Mouse (Mus musculus) MEL (cell line): ENCODE data around the gene Kif26b. TPM values are rescaled to one million over a fixed set of nuclear protein-coding genes. Genes with fewer than 3 reads are reported as not detected.

Source experiments
- DNase-seq: peaks from one replicate; pipeline ENCODE4 v3.0.0; 2011; ENCODE audit warnings: low read depth, low spot score
- H3K27ac ChIP-seq: 2 replicates; pipeline ENCODE4 v1.5.1; 2012; ENCODE audit warnings: low read depth, mild to moderate bottlenecking, control low read depth, low read length, moderate library complexity; ENCODE audit not compliant: control insufficient read depth
- H3K27me3 ChIP-seq, 2 experiments: fragments of 150-350 bp in 1 of 2; sonication (generic) in 1 of 2; 2 replicates each; pipeline ENCODE4 v1.6.1; 2012; ENCODE audit warnings: low read length in 2 of 2, mild to moderate bottlenecking in 2 of 2, improper control_type of control experiment in 1 of 2, moderate library complexity in 1 of 2; ENCODE audit not compliant: insufficient read depth in 2 of 2, control insufficient read depth in 1 of 2
- H3K36me3 ChIP-seq, 2 experiments: 2 replicates each; pipeline ENCODE4 v1.6.1; 2012 to 2014; ENCODE audit warnings: low read length in 2 of 2, improper control_type of control experiment in 1 of 2, inconsistent platforms in 1 of 2, mild to moderate bottlenecking in 1 of 2; ENCODE audit not compliant: insufficient read depth in 2 of 2, control insufficient read depth in 1 of 2
- H3K4me1 ChIP-seq, 2 experiments: fragments of 150-350 bp in 1 of 2; sonication (generic) in 1 of 2; 2 replicates each; pipeline ENCODE4 v1.6.1; 2012; ENCODE audit warnings: low read length in 2 of 2, improper control_type of control experiment in 1 of 2, mild to moderate bottlenecking in 1 of 2; ENCODE audit not compliant: insufficient read depth in 2 of 2, control insufficient read depth in 1 of 2
- H3K4me3 ChIP-seq, 2 experiments: fragments of 150-350 bp in 1 of 2; sonication (generic) in 1 of 2; 2 replicates each; pipeline ENCODE4 v1.5.1; 2012; ENCODE audit warnings: low read depth in 2 of 2, low read length in 2 of 2, mild to moderate bottlenecking in 2 of 2, moderate library complexity in 2 of 2, control low read depth in 1 of 2, improper control_type of control experiment in 1 of 2; ENCODE audit not compliant: control insufficient read depth in 1 of 2, insufficient read depth in 1 of 2
- H3K79me2 ChIP-seq: 2 replicates; pipeline ENCODE4 v1.6.1; 2012; ENCODE audit warnings: mild to moderate bottlenecking, low read length, moderate library complexity; ENCODE audit not compliant: control insufficient read depth, poor library complexity, insufficient read depth
- H3K9ac ChIP-seq: 2 replicates; pipeline ENCODE4 v1.6.1; 2012; ENCODE audit warnings: low read depth, mild to moderate bottlenecking, control low read depth, low read length, moderate library complexity; ENCODE audit not compliant: control insufficient read depth, poor library complexity, severe bottlenecking
- H3K9me3 ChIP-seq: fragments of 150-350 bp; sonication (generic); replicated peaks from 2 replicates; pipeline ENCODE4 v1.6.1; 2012; ENCODE audit warnings: mild to moderate bottlenecking, low read length, improper control_type of control experiment, moderate library complexity; ENCODE audit not compliant: insufficient read depth
- BHLHE40 ChIP-seq: IDR thresholded peaks from 2 replicates; pipeline ENCODE4 v1.6.1; 2012; ENCODE audit warnings: low read depth, mild to moderate bottlenecking, inconsistent platforms, low read length, improper control_type of control experiment, borderline replicate concordance
- CHD1 ChIP-seq: IDR thresholded peaks from 2 replicates; pipeline ENCODE4 v1.6.1; 2012; ENCODE audit warnings: low read depth, mild to moderate bottlenecking, inconsistent platforms, low read length, improper control_type of control experiment
- CHD2 ChIP-seq: IDR thresholded peaks from 2 replicates; pipeline ENCODE4 v1.6.1; 2011; ENCODE audit warnings: low read length, improper control_type of control experiment
- ELF1 ChIP-seq: IDR thresholded peaks from 2 replicates; pipeline ENCODE4 v1.6.1; 2014; ENCODE audit warnings: low read depth, mild to moderate bottlenecking, inconsistent platforms, low read length, improper control_type of control experiment, moderate library complexity
- EP300 ChIP-seq, 2 experiments: IDR thresholded peaks; 2 replicates each; pipeline ENCODE4 v1.6.1; 2011; ENCODE audit warnings: improper control_type of control experiment in 2 of 2, low read length in 2 of 2, low read depth in 1 of 2, mild to moderate bottlenecking in 1 of 2
- ETS1 ChIP-seq: IDR thresholded peaks from 2 replicates; pipeline ENCODE4 v1.6.1; 2012; ENCODE audit warnings: low read depth, mild to moderate bottlenecking, inconsistent platforms, low read length, improper control_type of control experiment, moderate library complexity
- GABPA ChIP-seq: IDR thresholded peaks from 2 replicates; pipeline ENCODE4 v1.6.1; 2012; ENCODE audit warnings: low read depth, mild to moderate bottlenecking, inconsistent platforms, low read length, improper control_type of control experiment, moderate library complexity
- MAFK ChIP-seq: IDR thresholded peaks from 2 replicates; pipeline ENCODE4 v1.6.1; 2011; ENCODE audit warnings: low read depth, mild to moderate bottlenecking, low read length, improper control_type of control experiment, borderline replicate concordance
- MAX ChIP-seq: IDR thresholded peaks from 2 replicates; pipeline ENCODE4 v1.6.1; 2011; ENCODE audit warnings: low read length, improper control_type of control experiment
- MEF2A ChIP-seq: IDR thresholded peaks from 2 replicates; pipeline ENCODE4 v1.6.1; 2014; ENCODE audit warnings: low read depth, mild to moderate bottlenecking, inconsistent platforms, low read length, improper control_type of control experiment; ENCODE audit not compliant: poor library complexity, insufficient replicate concordance, severe bottlenecking; ENCODE audit errors: extremely low read depth
- NELFE ChIP-seq: IDR thresholded peaks from 2 replicates; pipeline ENCODE4 v1.6.1; 2011; ENCODE audit warnings: low read depth, low read length, improper control_type of control experiment
- RAD21 ChIP-seq: IDR thresholded peaks from 2 replicates; pipeline ENCODE4 v1.6.1; 2011; ENCODE audit warnings: mild to moderate bottlenecking, low read depth, low read length, improper control_type of control experiment
- RCOR1 ChIP-seq: IDR thresholded peaks from 2 replicates; pipeline ENCODE4 v1.6.1; 2012; ENCODE audit warnings: low read depth, mild to moderate bottlenecking, inconsistent platforms, low read length, improper control_type of control experiment
- SMC3 ChIP-seq: IDR thresholded peaks from 2 replicates; pipeline ENCODE4 v1.6.1; 2011; ENCODE audit warnings: low read depth, low read length, improper control_type of control experiment
- TAL1 ChIP-seq: IDR thresholded peaks from 2 replicates; pipeline ENCODE4 v1.6.1; 2012; ENCODE audit warnings: mild to moderate bottlenecking, inconsistent platforms, low read length, moderate library complexity, mixed read lengths
- TBP ChIP-seq: IDR thresholded peaks from 2 replicates; pipeline ENCODE4 v1.8.0; 2011; ENCODE audit warnings: low read depth, low read length, improper control_type of control experiment
- TCF12 ChIP-seq: IDR thresholded peaks from 2 replicates; pipeline ENCODE4 v1.6.1; 2014; ENCODE audit warnings: low read depth, mild to moderate bottlenecking, inconsistent platforms, low read length, improper control_type of control experiment, moderate library complexity
- ZKSCAN1 ChIP-seq: IDR thresholded peaks from 2 replicates; pipeline ENCODE4 v1.6.1; 2012; ENCODE audit warnings: low read depth, mild to moderate bottlenecking, inconsistent platforms, low read length, improper control_type of control experiment, moderate library complexity
- ZMIZ1 ChIP-seq: IDR thresholded peaks from 2 replicates; pipeline ENCODE4 v1.6.1; 2012; ENCODE audit warnings: low read depth, mild to moderate bottlenecking, inconsistent platforms, low read length, improper control_type of control experiment, moderate library complexity
- ZNF384 ChIP-seq: IDR thresholded peaks from 2 replicates; pipeline ENCODE4 v1.6.1; 2012; ENCODE audit warnings: low read depth, mild to moderate bottlenecking, inconsistent platforms, low read length, improper control_type of control experiment
- polyA plus RNA-seq, 2 experiments: library from polyadenylated mRNA; stranded (reverse) in 1 of 2; unstranded in 1 of 2; fragments of >175 nt in 1 of 2; fragments of >200 nt in 1 of 2; gene quantifications; 2 replicates each; pipeline versions ENCODE4 v1.2.1 to v1.2.4; 2012; ENCODE audit warnings: low replicate concordance in 2 of 2, low read depth in 1 of 2; ENCODE audit not compliant: insufficient read length in 2 of 2, insufficient read depth in 1 of 2, missing spikeins in 1 of 2
- total RNA-seq: library from RNA; depleted of rRNA; stranded (reverse); fragments of 300-350 nt; gene quantifications from 2 replicates; pipeline ENCODE4 v1.2.3, GENCODE M21; 2012

The Kif26b gene
- total and polyA plus RNA-seq, 3 experiments: 0.08 to 0.50 TPM; not detected in 1

DNA sequence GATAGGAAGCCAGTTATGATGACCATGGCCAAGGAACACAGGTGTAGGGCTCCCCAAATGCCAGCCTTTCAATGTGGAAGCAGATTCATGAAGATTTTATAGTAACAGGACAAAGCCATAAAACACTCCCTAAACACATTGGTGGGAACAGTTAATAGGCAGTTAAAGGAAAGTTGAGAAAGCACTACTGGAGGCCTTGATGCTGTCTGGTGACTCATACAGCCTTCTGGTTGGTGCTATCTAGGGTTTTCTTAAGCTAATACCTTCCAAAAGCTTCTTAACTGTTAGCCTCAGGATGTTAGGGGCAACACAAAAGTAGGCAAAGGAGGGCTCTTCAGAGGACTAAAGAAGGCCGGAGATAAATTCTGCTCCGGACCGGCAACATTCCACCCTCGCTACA, 366.7 kb downstream of the Kif26b start:
- TF ChIP-seq MAFK: no peak
- no peak for TF ChIP-seq TCF12
- TF ChIP-seq NELFE: no peak
- TF ChIP-seq RCOR1: no peak
- TF ChIP-seq EP300 (IDR thresholded peaks at IDR 0.05; ENCODE audit: low read depth in 1 of 2, low read length in 2 of 2): no peak
- no peak for TF ChIP-seq ZNF384
- TF ChIP-seq CHD1: no peak
- TF ChIP-seq TBP: no peak
- TF ChIP-seq RAD21: no peak
- no peak for TF ChIP-seq ZMIZ1
- no peak for TF ChIP-seq GABPA
- TF ChIP-seq, all 39 proteins: peak for 0
- no peak overlapping the region for H3K4me3 ChIP-seq
- H3K9ac ChIP-seq: no peak overlapping the region
- DNase-seq: no peak
- no peaks in the 10 kb centered on the region for H3K79me2 ChIP-seq
- H3K27me3 ChIP-seq: 0 out of 4 replicates have a peak, but pooled peaks cover 0 to 2% of the 10 kb centered on the region in 2 experiments
- no peak overlapping the region for H3K27ac ChIP-seq
- no peaks in the 10 kb centered on the region for H3K4me1 ChIP-seq
- H3K9me3 ChIP-seq: no peaks in the 10 kb centered on the region
- no peaks in the 10 kb centered on the region for H3K36me3 ChIP-seq

DNA sequence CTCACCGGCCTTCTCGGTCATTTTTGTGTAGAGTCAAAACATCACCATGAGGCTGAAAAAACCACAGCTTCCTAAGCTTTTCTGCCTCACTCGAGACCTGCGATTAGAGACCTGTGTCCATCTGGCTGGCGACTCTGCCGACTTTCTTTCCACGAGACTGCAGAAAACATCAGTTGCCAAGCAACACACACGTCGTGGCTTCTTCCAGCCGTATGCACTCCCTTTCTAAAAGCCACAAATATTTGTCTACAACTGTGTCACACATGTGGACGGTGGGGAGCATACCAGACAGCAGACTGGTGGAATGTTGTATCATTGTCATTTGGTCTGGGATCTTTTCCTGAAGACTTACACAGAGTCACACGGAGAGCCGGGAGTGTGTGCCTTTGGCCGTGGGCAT, 382.0 kb downstream of the Kif26b start:
- Histone ChIP-seq H3K27me3 (no peaks in the 10 kb centered on the region), H3K4me1 (peaks cover 0 to 14% of the 10 kb centered on the region in 2 experiments; a peak in 2 of 4 replicates), H3K79me2 (no peaks in the 10 kb centered on the region), H3K9me3 (no peaks in the 10 kb centered on the region), H3K9ac (no peak overlapping the region), H3K4me3 (no peak overlapping the region), H3K27ac (no peak overlapping the region), H3K36me3 (peaks cover 0 to 13% of the 10 kb centered on the region in 2 experiments; a peak in 2 of 4 replicates)
- no peak for TF ChIP-seq SMC3
- TF ChIP-seq MEF2A: no peak
- no peak for TF ChIP-seq MAFK
- TF ChIP-seq ELF1: no peak
- TF ChIP-seq ZKSCAN1: no peak
- TF ChIP-seq BHLHE40: no peak
- no peak for TF ChIP-seq TAL1
- TF ChIP-seq ETS1: no peak
- no peak for TF ChIP-seq CHD2
- TF ChIP-seq ZNF384: no peak
- no peak for TF ChIP-seq MAX
- no peak for DNase-seq
